Mouse (Mus musculus): ENCODE results near the gene Gm20388. TPM values are rescaled to one million over a fixed set of nuclear protein-coding genes. Genes with fewer than 3 reads are reported as not detected.

Gm20388 gene
- polyA plus RNA-seq, 1 experiment: not detected

DNA sequence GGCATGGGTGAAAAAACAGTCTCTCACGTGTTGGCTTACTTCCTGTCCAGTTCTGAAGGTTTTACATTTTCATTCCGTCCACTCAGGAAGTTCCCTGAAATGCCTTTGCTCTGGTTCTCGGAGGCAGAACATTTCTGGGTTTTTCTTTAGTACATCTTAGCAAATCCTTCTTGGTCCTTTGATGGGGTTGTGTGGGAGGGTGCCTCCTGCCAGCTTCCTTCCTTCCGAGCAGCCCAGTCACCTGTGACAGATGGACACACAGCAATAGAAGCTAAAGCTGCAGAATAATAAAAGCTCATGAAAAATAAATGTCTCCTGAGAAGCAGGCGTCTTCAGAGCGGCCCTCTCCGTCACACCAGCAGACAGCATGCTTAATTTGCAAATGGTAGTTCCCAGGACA is 4168.3 kb downstream of the Gm20388 start:
- 91% methylated on average over 7 of the region's 7 CpGs for WGBS
- Histone ChIP-seq H3K4me1 (ENCODE audit: control insufficient read depth, insufficient read depth, low read length) (peaks cover 18% of the 10 kb centered on the region), H3K27ac (ENCODE audit: insufficient read depth, low read depth, low read length) (no peak overlapping the region), H3K4me3 (ENCODE audit: insufficient read depth, low read depth, low read length) (no peak overlapping the region)
- TF ChIP-seq CTCF (IDR thresholded peaks at IDR 0.05; ENCODE audit: insufficient read depth, low read depth, low read length): no peak
- no peak for TF ChIP-seq POLR2A (IDR thresholded peaks at IDR 0.05; ENCODE audit: insufficient read depth, low read depth, low read length)

DNA sequence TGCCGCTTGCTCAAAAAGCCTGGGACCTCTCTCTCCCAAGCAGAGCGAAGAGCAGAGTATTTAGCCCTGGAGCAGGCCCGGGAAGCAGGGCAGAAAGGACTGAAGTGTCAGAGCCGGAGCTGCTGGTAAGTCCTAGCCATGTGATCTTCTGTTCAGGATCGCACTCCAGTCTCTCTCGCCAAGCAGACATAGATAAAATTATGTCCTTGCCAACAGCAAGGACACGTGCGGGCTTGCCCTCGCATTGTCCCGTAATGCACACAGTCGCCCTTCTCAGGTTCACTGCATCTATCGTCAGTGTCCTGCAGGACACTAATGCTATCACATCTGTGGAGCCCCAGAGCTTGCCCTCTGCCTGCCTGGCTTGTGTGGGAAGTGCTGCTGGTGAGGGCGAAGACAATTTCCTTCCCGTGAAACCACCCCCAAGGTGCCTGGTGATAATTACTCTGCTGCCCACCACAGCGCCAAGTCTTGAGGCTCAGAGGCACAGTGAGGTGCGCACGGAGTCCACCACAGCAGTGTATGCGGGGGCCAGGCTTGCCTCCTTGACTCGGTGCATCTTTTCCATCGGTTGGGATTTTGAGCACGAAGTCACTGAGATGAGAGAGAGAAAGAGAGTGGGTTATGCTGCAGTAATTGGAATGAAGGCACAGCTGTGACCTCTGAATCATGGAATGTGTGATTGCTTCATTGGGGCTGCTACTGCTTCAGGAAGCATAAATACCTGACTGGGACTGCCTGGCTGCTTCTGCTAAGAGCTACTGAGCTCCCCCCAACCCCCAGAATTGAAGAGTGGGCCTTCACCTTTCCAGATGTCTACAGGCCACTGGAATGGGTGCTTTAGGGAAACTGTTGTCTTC is 4170.1 kb downstream of the Gm20388 start:
- Histone ChIP-seq H3K4me3 (ENCODE audit: insufficient read depth, low read depth, low read length) (no peak overlapping the region), H3K4me1 (ENCODE audit: control insufficient read depth, insufficient read depth, low read length) (peaks cover 18% of the 10 kb centered on the region), H3K27ac (ENCODE audit: insufficient read depth, low read depth, low read length) (no peak overlapping the region)
- TF ChIP-seq POLR2A (IDR thresholded peaks at IDR 0.05; ENCODE audit: insufficient read depth, low read depth, low read length) (no peak), CTCF (IDR thresholded peaks at IDR 0.05; ENCODE audit: insufficient read depth, low read depth, low read length) (no peak)
- WGBS: 74% methylated on average over 21 of the region's 21 CpGs

DNA sequence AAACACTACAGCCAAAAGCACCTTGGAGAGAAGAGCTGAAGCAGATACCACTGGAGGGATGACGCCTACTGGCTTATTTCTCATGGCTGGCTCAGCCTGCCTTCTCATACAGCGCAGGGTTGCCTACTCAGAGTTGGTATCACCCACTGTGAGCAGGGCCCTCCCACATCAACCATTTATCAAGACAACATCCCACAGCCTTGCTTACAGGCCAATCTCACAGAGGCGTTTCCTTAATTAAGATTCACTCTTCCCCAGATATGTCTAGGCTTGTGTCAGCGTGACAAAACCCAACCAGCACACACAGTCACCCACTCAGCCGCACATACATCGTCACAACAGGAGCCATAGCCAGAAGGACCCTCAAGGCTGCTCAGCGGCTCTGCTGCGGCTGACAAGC is 4172.0 kb downstream of the Gm20388 start:
- 65% methylated on average over 8 of the region's 8 CpGs for WGBS
- TF ChIP-seq CTCF (IDR thresholded peaks at IDR 0.05; ENCODE audit: insufficient read depth, low read depth, low read length) (no peak), POLR2A (IDR thresholded peaks at IDR 0.05; ENCODE audit: insufficient read depth, low read depth, low read length) (no peak)
- Histone ChIP-seq H3K4me3 (ENCODE audit: insufficient read depth, low read depth, low read length) (no peak overlapping the region), H3K27ac (ENCODE audit: insufficient read depth, low read depth, low read length) (no peak overlapping the region), H3K4me1 (ENCODE audit: control insufficient read depth, insufficient read depth, low read length) (peaks cover 15% of the 10 kb centered on the region)

DNA sequence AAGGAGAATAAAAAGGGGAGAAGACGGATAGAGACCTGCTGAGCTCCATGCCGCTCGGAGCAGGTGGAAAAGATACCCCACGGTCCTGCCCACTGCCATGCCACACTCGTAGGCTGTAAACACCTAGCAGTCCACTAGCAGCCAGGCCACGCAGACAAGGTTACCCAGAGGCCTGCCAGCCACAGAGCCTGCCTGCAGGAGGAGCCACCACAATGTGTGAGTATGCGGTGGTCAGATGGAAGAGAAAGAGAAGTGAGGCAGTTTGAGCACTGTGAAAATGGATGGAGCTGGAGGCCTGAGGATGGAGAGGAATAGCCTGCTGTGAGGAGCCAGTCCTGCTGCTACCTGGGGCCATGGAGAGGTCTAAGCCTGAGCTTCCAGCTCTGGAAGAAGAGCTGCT is 4173.0 kb downstream of the Gm20388 start:
- Histone ChIP-seq H3K27ac (ENCODE audit: insufficient read depth, low read depth, low read length) (no peak overlapping the region), H3K4me3 (ENCODE audit: insufficient read depth, low read depth, low read length) (no peak overlapping the region), H3K4me1 (ENCODE audit: control insufficient read depth, insufficient read depth, low read length) (peaks cover 15% of the 10 kb centered on the region)
- TF ChIP-seq POLR2A (IDR thresholded peaks at IDR 0.05; ENCODE audit: insufficient read depth, low read depth, low read length) (no peak), CTCF (IDR thresholded peaks at IDR 0.05; ENCODE audit: insufficient read depth, low read depth, low read length) (no peak)
- 92% methylated on average over 7 of the region's 7 CpGs for WGBS

DNA sequence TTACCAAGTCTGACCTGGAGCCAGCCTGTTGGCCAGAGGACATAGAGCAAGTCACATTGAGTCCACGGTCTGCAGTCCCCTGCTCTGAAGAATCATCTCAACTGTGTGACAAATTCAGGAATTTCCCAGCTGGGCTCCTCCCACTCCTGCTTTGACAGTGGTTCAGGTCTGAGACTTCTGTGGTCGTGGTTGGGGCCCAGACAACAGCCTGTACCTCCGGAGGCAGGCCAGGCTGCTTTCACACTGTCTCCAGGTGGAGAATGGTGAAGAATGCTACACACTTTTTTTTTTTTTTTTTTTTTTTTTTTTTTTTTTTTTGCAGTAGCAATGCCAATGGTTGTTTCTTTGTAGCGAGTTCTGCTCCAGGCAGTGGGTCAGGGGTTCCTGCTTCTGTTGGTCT is 4175.0 kb downstream of the Gm20388 start:
- 75% methylated on average over 4 of the region's 4 CpGs for WGBS
- no peak overlapping the region for H3K4me3 ChIP-seq (ENCODE audit: insufficient read depth, low read depth, low read length)
- H3K4me1 ChIP-seq (ENCODE audit: control insufficient read depth, insufficient read depth, low read length): peaks cover 8% of the 10 kb centered on the region
- no peak for TF ChIP-seq POLR2A (IDR thresholded peaks at IDR 0.05; ENCODE audit: insufficient read depth, low read depth, low read length)
- no peak for TF ChIP-seq CTCF (IDR thresholded peaks at IDR 0.05; ENCODE audit: insufficient read depth, low read depth, low read length)
- no peak overlapping the region for H3K27ac ChIP-seq (ENCODE audit: insufficient read depth, low read depth, low read length)

DNA sequence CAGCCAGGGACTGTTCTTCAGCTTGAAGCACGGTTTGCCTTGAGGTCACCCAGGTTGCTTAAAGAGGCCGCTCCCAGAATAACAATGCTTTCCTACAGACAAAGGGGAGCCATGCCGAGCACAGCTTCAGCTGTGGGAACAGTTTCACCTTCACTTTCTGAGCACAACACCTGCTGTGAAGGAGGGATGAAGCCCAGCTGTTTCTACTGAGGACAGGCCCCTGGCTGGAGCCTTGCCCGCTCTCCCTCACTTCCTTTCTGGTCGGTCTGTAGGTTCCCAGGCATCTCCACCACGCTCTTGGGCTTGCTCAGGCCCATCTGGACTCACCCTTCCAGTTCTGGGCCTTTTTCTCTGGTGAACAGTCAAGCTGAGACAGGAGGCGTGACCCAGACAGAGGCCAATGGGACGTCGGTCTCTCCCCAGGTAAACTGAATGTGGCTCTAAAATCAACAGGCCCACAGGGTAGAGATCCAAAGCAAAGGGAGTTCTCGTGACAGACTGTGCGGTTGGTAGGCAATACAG is 4177.5 kb downstream of the Gm20388 start:
- Histone ChIP-seq H3K4me1 (ENCODE audit: control insufficient read depth, insufficient read depth, low read length) (no peaks in the 10 kb centered on the region), H3K4me3 (ENCODE audit: insufficient read depth, low read depth, low read length) (no peak overlapping the region), H3K27ac (ENCODE audit: insufficient read depth, low read depth, low read length) (no peak overlapping the region)
- TF ChIP-seq POLR2A (IDR thresholded peaks at IDR 0.05; ENCODE audit: insufficient read depth, low read depth, low read length) (no peak), CTCF (IDR thresholded peaks at IDR 0.05; ENCODE audit: insufficient read depth, low read depth, low read length) (no peak)
- WGBS: 79% methylated on average over 11 of the region's 11 CpGs

DNA sequence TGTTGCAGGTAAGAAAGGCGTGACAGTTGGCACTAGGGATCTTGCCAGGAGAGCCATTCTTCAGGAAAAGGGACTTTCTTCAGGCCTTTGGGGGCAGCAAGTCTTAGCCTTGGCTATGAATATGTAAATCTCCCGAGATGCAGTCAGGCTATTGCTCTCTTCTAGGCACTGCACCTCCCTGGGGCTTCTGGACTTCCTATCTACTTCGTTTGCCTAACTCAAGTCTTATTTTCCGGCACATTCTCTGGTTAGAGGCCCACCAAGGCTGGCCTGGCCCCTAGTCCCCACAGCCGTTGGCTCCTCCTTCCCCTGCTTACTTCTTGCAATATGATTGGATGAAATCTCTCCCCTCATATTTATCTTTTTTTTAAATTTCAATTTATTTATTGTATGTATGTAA is 4178.4 kb downstream of the Gm20388 start:
- no peak overlapping the region for H3K27ac ChIP-seq (ENCODE audit: insufficient read depth, low read depth, low read length)
- 93% methylated on average over 5 of the region's 5 CpGs for WGBS
- no peaks in the 10 kb centered on the region for H3K4me1 ChIP-seq (ENCODE audit: control insufficient read depth, insufficient read depth, low read length)
- no peak overlapping the region for H3K4me3 ChIP-seq (ENCODE audit: insufficient read depth, low read depth, low read length)
- no peak for TF ChIP-seq CTCF (IDR thresholded peaks at IDR 0.05; ENCODE audit: insufficient read depth, low read depth, low read length)
- TF ChIP-seq POLR2A (IDR thresholded peaks at IDR 0.05; ENCODE audit: insufficient read depth, low read depth, low read length): no peak

DNA sequence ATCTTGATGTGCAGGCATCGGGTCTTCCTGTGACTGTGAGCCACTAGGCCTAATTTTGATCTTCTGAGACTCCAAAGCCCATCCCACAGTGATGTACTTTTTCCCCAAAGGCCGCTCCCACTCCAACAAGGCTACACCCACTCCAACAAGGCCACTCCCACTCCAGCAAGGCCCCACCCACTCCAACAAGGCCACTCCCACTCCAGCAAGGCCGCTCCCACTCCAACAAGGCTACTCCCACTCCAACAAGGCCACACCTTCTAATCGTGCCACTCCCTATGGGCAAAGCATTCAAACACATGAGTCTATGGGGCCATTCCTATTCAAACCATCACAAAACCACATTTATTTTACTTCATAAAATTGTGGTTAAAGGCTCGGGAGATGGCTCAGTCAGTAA is 4179.8 kb downstream of the Gm20388 start:
- WGBS: 94% methylated on average over 5 of the region's 5 CpGs
- no peak overlapping the region for H3K27ac ChIP-seq (ENCODE audit: insufficient read depth, low read depth, low read length)
- no peaks in the 10 kb centered on the region for H3K4me1 ChIP-seq (ENCODE audit: control insufficient read depth, insufficient read depth, low read length)
- no peak overlapping the region for H3K4me3 ChIP-seq (ENCODE audit: insufficient read depth, low read depth, low read length)
- no peak for TF ChIP-seq CTCF (IDR thresholded peaks at IDR 0.05; ENCODE audit: insufficient read depth, low read depth, low read length)

DNA sequence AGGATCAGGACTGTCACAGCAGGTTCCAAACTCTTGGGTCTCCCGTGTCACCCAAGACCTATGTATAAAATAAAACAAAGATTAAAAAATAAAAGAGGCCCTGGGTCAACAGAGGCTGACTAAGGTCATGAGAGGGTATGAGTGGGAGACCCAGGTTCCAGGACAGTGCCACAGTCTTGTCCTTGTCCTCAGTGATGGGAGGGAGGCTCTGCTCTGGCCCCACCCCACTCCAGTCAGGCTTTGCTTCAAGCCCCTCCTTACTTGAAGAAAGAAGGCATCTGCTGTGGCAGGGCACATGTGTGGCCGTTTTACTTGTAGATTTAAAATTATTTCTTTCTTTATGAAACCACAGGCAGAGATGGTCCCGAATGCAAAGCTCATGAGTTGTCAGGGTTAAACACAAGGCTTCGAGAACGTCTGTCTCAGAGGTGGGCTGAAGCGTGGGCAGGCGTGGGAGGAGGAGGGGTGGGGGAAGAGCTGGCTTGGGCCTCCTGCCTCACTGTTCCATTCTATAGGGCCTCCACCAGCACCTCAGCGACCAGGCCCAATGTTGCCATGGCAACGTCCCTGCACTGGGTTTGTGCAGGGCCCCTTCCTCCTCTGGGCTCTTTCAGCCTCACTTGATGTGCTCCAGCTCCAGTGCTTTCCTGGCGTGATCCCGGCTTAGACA is 4188.4 kb downstream of the Gm20388 start:
- no peak for TF ChIP-seq POLR2A (IDR thresholded peaks at IDR 0.05; ENCODE audit: insufficient read depth, low read depth, low read length)
- no peak for TF ChIP-seq CTCF (IDR thresholded peaks at IDR 0.05; ENCODE audit: insufficient read depth, low read depth, low read length)
- Histone ChIP-seq H3K4me3 (ENCODE audit: insufficient read depth, low read depth, low read length) (no peak overlapping the region), H3K4me1 (ENCODE audit: control insufficient read depth, insufficient read depth, low read length) (peaks cover 8% of the 10 kb centered on the region), H3K27ac (ENCODE audit: insufficient read depth, low read depth, low read length) (no peak overlapping the region)
- WGBS: 25% methylated on average over 11 of the region's 11 CpGs

All from olfactory bulb, adult 2 months (tissue).